Mouse (Mus musculus): ENCODE data around the gene Gm11214. TPM values are rescaled to one million over a fixed set of nuclear protein-coding genes. Genes with fewer than 3 reads are reported as not detected.

Gm11214 gene
- polyA plus RNA-seq, 1 experiment from 2014 or later = not detected

- ATAC-seq = peak; percentile 36; the same call in 1 of the 2 replicates
- no peak overlapping the region for H3K27ac ChIP-seq
- 76% methylated on average over 1 of the region's 1 CpGs for WGBS
These were observed 8.8 kb downstream of the Gm11214 start for GRCm38 (mm10) chr4:63654381-63654780.

GRCm38 (mm10) chr4:63643956-63644726, 19.0 kb downstream of the Gm11214 start:
- Histone ChIP-seq H3K4me1 (replicated peaks) (no peaks in the 10 kb centered on the region), H3K27ac (no peak overlapping the region), H3K4me2 (replicated peaks) (no peak overlapping the region), H3K9ac (no peak overlapping the region), H3K9me3 (no peaks in the 10 kb centered on the region), H3K4me3 (replicated peaks) (no peak overlapping the region), H3K27me3 (replicated peaks) (no peaks in the 10 kb centered on the region), H3K36me3 (no peaks in the 10 kb centered on the region)
- no peak for ATAC-seq

More at GRCm38 (mm10) chr4:63654381-63654780, 8.8 kb downstream of the Gm11214 start:
- Histone ChIP-seq H3K9ac (no peak overlapping the region), H3K4me2 (replicated peaks) (no peak overlapping the region), H3K27me3 (replicated peaks) (no peaks in the 10 kb centered on the region), H3K36me3 (no peaks in the 10 kb centered on the region), H3K4me3 (replicated peaks) (no peak overlapping the region), H3K9me3 (no peaks in the 10 kb centered on the region), H3K4me1 (replicated peaks) (no peaks in the 10 kb centered on the region)

- Histone ChIP-seq H3K4me1 (replicated peaks) (no peaks in the 10 kb centered on the region), H3K9me3 (no peaks in the 10 kb centered on the region), H3K4me3 (replicated peaks) (no peak overlapping the region), H3K4me2 (replicated peaks) (no peak overlapping the region), H3K9ac (no peak overlapping the region), H3K27ac (no peak overlapping the region), H3K27me3 (replicated peaks) (no peaks in the 10 kb centered on the region), H3K36me3 (no peaks in the 10 kb centered on the region)
- ATAC-seq = no peak
- 78% methylated on average over 2 of the region's 2 CpGs for WGBS
These were observed 23.3 kb downstream of the Gm11214 start for GRCm38 (mm10) chr4:63639842-63640241.

GRCm38 (mm10) chr4:63638603-63639002, 24.6 kb downstream of the Gm11214 start:
- no peaks in the 10 kb centered on the region for H3K9me3 ChIP-seq
- no peak overlapping the region for H3K4me2 ChIP-seq (replicated peaks)
- H3K4me3 ChIP-seq (replicated peaks) = no peak overlapping the region
- no peak for ATAC-seq
- WGBS = 52% methylated on average over 1 of the region's 1 CpGs
- no peaks in the 10 kb centered on the region for H3K27me3 ChIP-seq (replicated peaks)
- H3K27ac ChIP-seq = no peak overlapping the region
- H3K4me1 ChIP-seq (replicated peaks) = no peaks in the 10 kb centered on the region
- no peaks in the 10 kb centered on the region for H3K36me3 ChIP-seq
- no peak overlapping the region for H3K9ac ChIP-seq

GRCm38 (mm10) chr4:63633181-63633580, 30.0 kb downstream of the Gm11214 start:
- Histone ChIP-seq H3K27me3 (replicated peaks) (no peaks in the 10 kb centered on the region), H3K4me1 (replicated peaks) (no peaks in the 10 kb centered on the region), H3K9me3 (no peaks in the 10 kb centered on the region), H3K9ac (no peak overlapping the region), H3K27ac (no peak overlapping the region), H3K4me3 (replicated peaks) (no peak overlapping the region), H3K4me2 (replicated peaks) (no peak overlapping the region), H3K36me3 (no peaks in the 10 kb centered on the region)
- no peak for ATAC-seq
- WGBS = 76% methylated on average over 2 of the region's 2 CpGs

GRCm38 (mm10) chr4:63627111-63627510, 36.1 kb downstream of the Gm11214 start:
- no peaks in the 10 kb centered on the region for H3K36me3 ChIP-seq
- H3K4me3 ChIP-seq (replicated peaks) = no peak overlapping the region
- H3K9me3 ChIP-seq = no peaks in the 10 kb centered on the region
- no peak overlapping the region for H3K27ac ChIP-seq
- H3K4me2 ChIP-seq (replicated peaks) = no peak overlapping the region
- H3K4me1 ChIP-seq (replicated peaks) = 0 out of 2 replicates have a peak, but pooled peaks cover 5% of the 10 kb centered on the region
- no peak overlapping the region for H3K9ac ChIP-seq
- no peaks in the 10 kb centered on the region for H3K27me3 ChIP-seq (replicated peaks)
- ATAC-seq = no peak
- 72% methylated on average over 8 of the region's 8 CpGs for WGBS

- Histone ChIP-seq H3K9ac (no peak overlapping the region), H3K4me3 (replicated peaks) (no peak overlapping the region), H3K4me2 (replicated peaks) (no peak overlapping the region), H3K4me1 (replicated peaks) (0 out of 2 replicates have a peak, but pooled peaks cover 5% of the 10 kb centered on the region), H3K27ac (0 out of 2 replicates have a peak overlapping the region, but pooled peaks have one; percentile 7), H3K27me3 (replicated peaks) (no peaks in the 10 kb centered on the region), H3K36me3 (no peaks in the 10 kb centered on the region), H3K9me3 (no peaks in the 10 kb centered on the region)
- peak; percentile 96 for ATAC-seq
- 34% methylated on average over 3 of the region's 3 CpGs for WGBS
These were observed 37.6 kb downstream of the Gm11214 start for GRCm38 (mm10) chr4:63625563-63626080.

- H3K9me3 ChIP-seq = no peaks in the 10 kb centered on the region
- 52% methylated on average over 5 of the region's 5 CpGs for WGBS
- no peaks in the 10 kb centered on the region for H3K36me3 ChIP-seq
- no peak within 1 kb of the TSS for H3K9ac ChIP-seq
- H3K27ac ChIP-seq = no peak within 1 kb of the TSS
- no peak for ATAC-seq
- no peaks in the 10 kb centered on the region for H3K27me3 ChIP-seq (replicated peaks)
- 0 out of 2 replicates have a peak, but pooled peaks cover 5% of the 10 kb centered on the region for H3K4me1 ChIP-seq (replicated peaks)
- H3K4me2 ChIP-seq (replicated peaks) = no peak within 1 kb of the TSS
- no peak within 1 kb of the TSS for H3K4me3 ChIP-seq (replicated peaks)
These were observed 40.8 kb downstream of the Gm11214 start, which contains the start of gene Tex48 for GRCm38 (mm10) chr4:63622378-63622835. Gene Tex48, minus strand, starts transcription at chr4:63622428.

GRCm38 (mm10) chr4:63621861-63622260, 41.3 kb downstream of the Gm11214 start:
- H3K4me3 ChIP-seq (replicated peaks) = no peak overlapping the region
- H3K9ac ChIP-seq = no peak overlapping the region
- no peaks in the 10 kb centered on the region for H3K36me3 ChIP-seq
- H3K27ac ChIP-seq = no peak overlapping the region
- H3K4me2 ChIP-seq (replicated peaks) = no peak overlapping the region
- WGBS = 73% methylated on average over 2 of the region's 2 CpGs
- no peaks in the 10 kb centered on the region for H3K27me3 ChIP-seq (replicated peaks)
- 0 out of 2 replicates have a peak, but pooled peaks cover 5% of the 10 kb centered on the region for H3K4me1 ChIP-seq (replicated peaks)
- ATAC-seq = no peak
- no peaks in the 10 kb centered on the region for H3K9me3 ChIP-seq

Other genes starting within 250 kb of the Gm11214 start
- 4.0 and 4.6 TPM in 2 replicates for gene Whrn, start 167.4 kb downstream of the Gm11214 start, polyA plus RNA-seq (2015; fragmentation: Nextera tagmentation; extraction: Ambion mirVana)
- 288 and 316 TPM in 2 replicates for gene Atp6v1g1, start 118.6 kb downstream of the Gm11214 start, polyA plus RNA-seq (2015; fragmentation: Nextera tagmentation; extraction: Ambion mirVana)
- 12.8 and 14.0 TPM in 2 replicates for gene Tmem268, start 104.6 kb downstream of the Gm11214 start, polyA plus RNA-seq (2015; fragmentation: Nextera tagmentation; extraction: Ambion mirVana)
- gene Gm11213, start 58.1 kb downstream of the Gm11214 start, polyA plus RNA-seq (2015; fragmentation: Nextera tagmentation; extraction: Ambion mirVana) = not detected in 2 replicates
- gene Tex48, start 41.0 kb downstream of the Gm11214 start, polyA plus RNA-seq (2015; fragmentation: Nextera tagmentation; extraction: Ambion mirVana) = not detected in 2 replicates
- 0.16 and 0.28 TPM in 2 replicates for gene Tnfsf15, start 81.7 kb upstream of the Gm11214 start, polyA plus RNA-seq (2015; fragmentation: Nextera tagmentation; extraction: Ambion mirVana)
- 0.04 and 0.06 TPM in 2 replicates for gene Tnfsf8, start 198.0 kb upstream of the Gm11214 start, polyA plus RNA-seq (2015; fragmentation: Nextera tagmentation; extraction: Ambion mirVana)